Mouse (Mus musculus) neural tube, embryonic 15.5 days (tissue): ENCODE results near the gene Mxd3. TPM values are rescaled to one million over a fixed set of nuclear protein-coding genes. Genes with fewer than 3 reads are reported as not detected.

Source experiments
- ATAC-seq: fragments of 200-750 bp; cut with Nextera tagmentation; 2 replicates; pipeline ENCODE4 v1.8.0; 2017; ENCODE audit warnings: mild to moderate bottlenecking, moderate TSS enrichment, moderate library complexity; ENCODE audit not compliant: low FRiP score
- H3K27ac ChIP-seq: fragments of 300-500 bp; sonication (generic); replicated peaks from 2 replicates; pipeline ENCODE4 v1.5.1; 2015; ENCODE audit warnings: mild to moderate bottlenecking, inconsistent platforms
- H3K27me3 ChIP-seq: fragments of 300-500 bp; sonication (generic); replicated peaks from 2 replicates; pipeline ENCODE4 v1.6.1; 2015; ENCODE audit warnings: inconsistent platforms
- H3K36me3 ChIP-seq: fragments of 300-500 bp; sonication (generic); 2 replicates; pipeline ENCODE4 v1.6.1; 2015; ENCODE audit warnings: inconsistent platforms
- H3K4me1 ChIP-seq: fragments of 300-500 bp; sonication (generic); 2 replicates; pipeline ENCODE4 v1.6.1; 2015; ENCODE audit warnings: inconsistent platforms
- H3K4me2 ChIP-seq: fragments of 300-500 bp; sonication (generic); 2 replicates; pipeline ENCODE4 v1.6.1; 2015; ENCODE audit warnings: inconsistent platforms, mild to moderate bottlenecking, moderate library complexity
- H3K4me3 ChIP-seq: fragments of 300-500 bp; sonication (generic); replicated peaks from 2 replicates; pipeline ENCODE4 v1.5.1; 2015; ENCODE audit warnings: mild to moderate bottlenecking, inconsistent platforms
- H3K9ac ChIP-seq: fragments of 300-500 bp; sonication (generic); replicated peaks from 2 replicates; pipeline ENCODE4 v1.6.1; 2015; ENCODE audit warnings: mild to moderate bottlenecking, inconsistent platforms
- H3K9me3 ChIP-seq: fragments of 300-500 bp; sonication (generic); replicated peaks from 2 replicates; pipeline ENCODE4 v1.6.1; 2016; ENCODE audit warnings: inconsistent platforms
- WGBS: fragments of 180-500 bp; shearing (Covaris S2); methylation state at CpG from one replicate; pipeline ENCODE4 v1.1.7; 2015; ENCODE audit warnings: mixed read lengths; 5-methylcytosine and 5-hydroxymethylcytosine counted together
- polyA plus RNA-seq: library from polyadenylated mRNA; unstranded; fragments of >200 nt; fragmentation: Nextera tagmentation; extraction: Ambion mirVana; gene quantifications from 2 replicates; pipeline ENCODE4 v1.2.1, GENCODE M21; 2015

Gene Mxd3
- 9.3 and 11.4 TPM in 2 replicates for polyA plus RNA-seq

DNA sequence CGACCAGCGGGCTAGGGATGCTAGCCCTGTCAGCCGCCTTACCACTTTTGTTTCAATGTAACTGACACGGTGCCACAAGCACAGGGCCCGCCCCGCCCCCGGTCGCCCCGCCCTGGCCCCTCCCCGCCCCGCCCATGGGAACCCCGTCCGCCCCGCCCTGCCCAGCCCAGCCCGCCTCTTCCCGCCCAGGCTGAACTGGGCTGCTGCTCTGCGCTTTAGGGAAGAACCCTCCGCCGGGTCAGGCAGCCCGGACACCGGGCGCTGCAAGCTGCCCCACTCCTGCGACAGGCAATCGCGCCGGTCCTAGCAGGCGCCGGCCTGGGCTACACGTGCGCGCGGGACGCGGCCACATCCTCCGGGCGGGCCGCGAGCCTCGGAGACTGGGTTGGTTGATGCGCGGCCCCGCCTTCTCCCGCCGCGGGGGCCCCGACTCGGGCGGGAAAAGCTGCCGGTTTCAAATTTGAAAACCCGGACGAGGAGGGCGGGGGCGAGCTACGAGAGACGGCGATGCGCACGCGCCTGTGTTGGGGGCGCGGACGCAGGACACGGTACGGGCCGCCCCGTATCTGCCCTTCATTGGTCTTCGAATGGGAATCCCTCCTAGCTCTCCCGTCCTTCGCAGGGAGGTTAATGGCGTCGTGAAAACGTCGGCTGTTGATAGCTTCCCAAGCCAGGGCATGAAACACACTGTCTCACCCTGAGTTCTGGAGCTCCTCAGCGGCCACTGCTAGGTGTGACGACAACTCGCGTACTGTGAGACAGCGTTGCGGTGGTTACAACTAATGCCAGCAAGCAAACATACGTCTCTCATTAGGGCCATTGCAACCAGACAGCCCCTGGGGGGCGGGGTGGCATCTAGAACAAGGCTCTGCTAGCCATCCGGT, at the start of gene Mxd3:
Mxd3 (minus strand) TSS at position 141 of the 884 bp plus-strand sequence.
- ATAC-seq, result peak; percentile 85
- H3K27me3 ChIP-seq, result no peaks in the 10 kb centered on the region
- H3K36me3 ChIP-seq, result peaks cover 13% of the 10 kb centered on the region
- peak within 1 kb of the TSS; percentile 98 for H3K4me2 ChIP-seq
- H3K9ac ChIP-seq, result peak within 1 kb of the TSS; percentile 63
- H3K4me1 ChIP-seq, result peaks cover 37% of the 10 kb centered on the region
- WGBS, result under 1% methylated on average over 81 of the region's 82 CpGs
- H3K9me3 ChIP-seq, result no peaks in the 10 kb centered on the region
- peak within 1 kb of the TSS; percentile 82 for H3K27ac ChIP-seq
- H3K4me3 ChIP-seq, result peak within 1 kb of the TSS; percentile 83

GRCm38 (mm10) chr13:55378907-55379580, 49.4 kb upstream of the Mxd3 start:
- no peak overlapping the region; the same call in 1 of the 2 replicates for H3K4me2 ChIP-seq
- H3K27me3 ChIP-seq, result peaks cover 67% of the 10 kb centered on the region
- H3K4me1 ChIP-seq, result peaks cover 4% of the 10 kb centered on the region
- no peaks in the 10 kb centered on the region for H3K9me3 ChIP-seq
- no peak overlapping the region for H3K27ac ChIP-seq
- ATAC-seq, result no peak
- H3K36me3 ChIP-seq, result no peaks in the 10 kb centered on the region
- no peak overlapping the region for H3K9ac ChIP-seq
- no peak overlapping the region for H3K4me3 ChIP-seq
- 5% methylated on average over 32 of the region's 32 CpGs for WGBS

GRCm38 (mm10) chr13:55375877-55376276, 46.3 kb upstream of the Mxd3 start:
- Histone ChIP-seq H3K4me1 (peaks cover 4% of the 10 kb centered on the region), H3K9ac (no peak overlapping the region), H3K27ac (no peak overlapping the region), H3K27me3 (peaks cover 63% of the 10 kb centered on the region), H3K4me3 (no peak overlapping the region), H3K4me2 (no peak overlapping the region), H3K36me3 (no peaks in the 10 kb centered on the region), H3K9me3 (no peaks in the 10 kb centered on the region)
- ATAC-seq, result no peak
- 73% methylated on average over 2 of the region's 2 CpGs for WGBS

DNA sequence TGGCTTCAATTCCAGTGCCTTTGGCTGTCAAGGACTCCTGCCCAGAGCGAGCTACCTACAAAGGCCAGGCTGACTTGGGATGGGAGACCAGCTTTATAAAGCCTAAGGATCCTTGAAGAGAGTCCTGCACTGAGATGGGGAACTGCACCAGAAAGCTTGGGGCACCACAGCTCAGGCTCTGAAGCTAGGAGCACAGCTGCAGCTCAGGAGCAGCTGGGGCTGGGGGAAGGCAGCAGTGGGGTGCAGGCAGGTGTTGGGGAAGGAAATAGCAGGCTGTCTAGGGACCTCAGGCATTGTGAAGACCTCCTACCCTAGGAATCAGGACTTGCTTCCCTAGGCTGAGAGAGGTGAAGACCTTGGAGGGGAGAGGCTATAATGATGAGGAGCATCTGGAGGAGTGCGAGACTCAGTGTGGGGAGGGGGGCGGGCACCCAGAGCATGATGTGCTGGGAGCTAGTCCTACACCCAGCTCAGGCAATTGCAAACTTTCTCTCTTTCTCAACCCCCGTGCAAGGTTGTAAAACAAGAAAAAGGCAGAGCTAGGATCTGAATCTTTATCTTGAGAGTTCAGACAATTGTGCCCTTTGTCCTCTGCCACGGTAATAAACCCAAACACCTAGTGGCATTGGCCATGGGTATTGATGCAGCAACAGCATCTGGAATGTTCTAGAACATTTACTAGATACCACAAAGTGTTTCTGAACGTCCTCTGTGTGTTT, 44.7 kb upstream of the Mxd3 start:
- ATAC-seq, result no peak
- Histone ChIP-seq H3K27ac (no peak overlapping the region), H3K4me3 (no peak overlapping the region)

GRCm38 (mm10) chr13:55371740-55372139, 42.1 kb upstream of the Mxd3 start:
- H3K9ac ChIP-seq, result no peak overlapping the region
- WGBS, result 66% methylated on average over 5 of the region's 5 CpGs
- H3K9me3 ChIP-seq, result no peaks in the 10 kb centered on the region
- no peak overlapping the region for H3K27ac ChIP-seq
- no peak for ATAC-seq
- no peak overlapping the region for H3K4me3 ChIP-seq
- no peak overlapping the region for H3K4me2 ChIP-seq
- H3K4me1 ChIP-seq, result no peaks in the 10 kb centered on the region
- peaks cover 37% of the 10 kb centered on the region for H3K27me3 ChIP-seq
- H3K36me3 ChIP-seq, result no peaks in the 10 kb centered on the region

More for the DNA sequence above, 44.7 kb upstream of the Mxd3 start:
- 58% methylated on average over 6 of the region's 6 CpGs for WGBS
- no peaks in the 10 kb centered on the region for H3K9me3 ChIP-seq
- no peak overlapping the region for H3K4me2 ChIP-seq
- H3K9ac ChIP-seq, result no peak overlapping the region
- no peaks in the 10 kb centered on the region for H3K36me3 ChIP-seq
- peaks cover 3% of the 10 kb centered on the region for H3K4me1 ChIP-seq
- peaks cover 52% of the 10 kb centered on the region for H3K27me3 ChIP-seq

GRCm38 (mm10) chr13:55371007-55371681, 41.5 kb upstream of the Mxd3 start:
- Histone ChIP-seq H3K27ac (no peak overlapping the region), H3K4me1 (no peaks in the 10 kb centered on the region), H3K9ac (no peak overlapping the region), H3K36me3 (no peaks in the 10 kb centered on the region), H3K27me3 (peaks cover 37% of the 10 kb centered on the region), H3K4me3 (no peak overlapping the region), H3K9me3 (no peaks in the 10 kb centered on the region), H3K4me2 (no peak overlapping the region)
- ATAC-seq, result no peak
- 73% methylated on average over 8 of the region's 8 CpGs for WGBS

DNA sequence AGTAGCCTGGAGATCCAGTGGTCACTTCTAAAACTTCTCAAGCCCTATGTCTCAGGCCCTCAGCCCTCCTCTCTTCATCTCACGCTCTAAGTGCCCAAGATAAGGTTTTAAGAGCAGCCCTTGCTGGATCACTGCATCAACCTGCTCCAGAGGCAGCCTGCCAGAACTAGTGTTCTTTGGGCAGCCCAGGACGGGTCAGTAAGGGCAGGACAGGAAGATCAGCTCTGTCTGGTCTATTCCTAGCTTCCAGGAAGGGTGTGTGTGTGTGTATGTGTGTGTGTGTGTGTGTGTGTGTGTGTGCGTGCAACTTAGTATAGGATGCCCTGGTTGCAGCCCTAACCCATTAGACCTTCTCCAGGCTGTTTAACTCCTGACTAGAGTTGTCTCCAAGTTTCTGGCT, 40.6 kb upstream of the Mxd3 start:
- no peaks in the 10 kb centered on the region for H3K4me1 ChIP-seq
- no peak overlapping the region for H3K4me2 ChIP-seq
- H3K27ac ChIP-seq, result no peak overlapping the region
- H3K9ac ChIP-seq, result no peak overlapping the region
- no peak overlapping the region for H3K4me3 ChIP-seq
- peaks cover 33% of the 10 kb centered on the region for H3K27me3 ChIP-seq
- H3K9me3 ChIP-seq, result no peaks in the 10 kb centered on the region
- ATAC-seq, result no peak
- 62% methylated on average over 3 of the region's 3 CpGs for WGBS
- H3K36me3 ChIP-seq, result no peaks in the 10 kb centered on the region

- Histone ChIP-seq H3K4me2 (no peak within 1 kb of the TSS; the same call in 1 of the 2 replicates), H3K27ac (no peak within 1 kb of the TSS), H3K27me3 (peaks cover 35% of the 10 kb centered on the region), H3K4me3 (no peak within 1 kb of the TSS), H3K9me3 (no peaks in the 10 kb centered on the region), H3K4me1 (no peaks in the 10 kb centered on the region), H3K9ac (no peak within 1 kb of the TSS), H3K36me3 (no peaks in the 10 kb centered on the region)
- ATAC-seq, result no peak
- WGBS, result 65% methylated on average over 13 of the region's 13 CpGs
Measured at GRCm38 (mm10) chr13:55369531-55370114, 40.0 kb upstream of the Mxd3 start, which contains the start of gene Rgs14. Rgs14 (plus strand) TSS chr13:55369732.

DNA sequence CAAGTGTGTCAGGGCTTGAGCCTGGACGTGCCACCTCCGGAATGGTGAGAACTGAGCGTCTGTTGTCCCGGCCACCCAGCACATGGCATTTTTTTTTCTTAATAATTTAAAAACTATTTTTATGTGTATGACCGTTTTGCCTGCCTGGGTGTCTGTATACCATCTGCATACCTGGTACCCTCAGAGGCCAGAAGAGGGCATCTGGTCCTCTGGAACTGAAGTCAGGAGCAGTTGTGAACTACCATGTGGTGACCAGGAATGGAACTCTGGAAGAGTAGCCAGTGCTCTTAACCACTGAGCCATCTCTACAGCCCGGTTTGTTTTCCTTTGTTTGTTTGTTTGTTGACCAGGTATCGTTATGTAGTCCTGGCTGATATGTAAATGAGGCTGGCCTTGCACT, 38.8 kb upstream of the Mxd3 start:
- no peak for ATAC-seq
- H3K4me3 ChIP-seq, result no peak overlapping the region
- WGBS, result 81% methylated on average over 7 of the region's 7 CpGs

DNA sequence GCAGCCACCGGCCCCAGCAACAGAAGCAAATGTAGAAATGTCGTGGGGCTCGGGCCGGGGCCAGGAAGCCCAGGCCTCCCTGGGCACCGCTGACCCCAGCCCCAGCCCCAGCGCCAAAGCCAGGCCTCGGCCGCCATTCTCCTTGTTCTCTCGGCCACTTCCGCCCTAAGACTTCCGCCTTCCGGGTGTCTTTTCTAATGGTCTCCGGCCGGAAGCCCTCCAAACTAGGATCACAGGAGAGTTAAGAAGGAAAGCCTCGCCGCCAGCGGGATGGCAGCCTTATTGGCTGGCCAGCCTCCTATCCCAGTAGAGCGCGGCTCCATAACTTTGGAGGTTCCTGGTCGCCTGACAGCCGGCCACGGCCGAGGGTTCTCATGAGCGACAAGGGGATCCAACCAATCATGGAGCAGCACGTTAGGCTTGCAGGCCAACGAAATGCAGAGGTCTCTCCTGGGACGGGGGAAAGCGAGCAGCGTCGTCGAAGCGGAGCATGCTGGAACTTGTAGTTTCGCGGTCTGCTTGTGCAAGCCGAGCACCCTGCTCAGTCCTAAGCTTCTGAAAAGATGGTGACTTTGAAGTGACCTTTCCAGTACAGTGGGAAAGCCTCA, 32.9 kb upstream of the Mxd3 start, which contains the start of gene Lman2:
Lman2 (minus strand) TSS at position 331 of the 608 bp plus-strand sequence.
- H3K9ac ChIP-seq, result peak within 1 kb of the TSS; percentile 89
- H3K36me3 ChIP-seq, result peaks cover 19% of the 10 kb centered on the region
- ATAC-seq, result peak; percentile 99
- peak within 1 kb of the TSS; percentile 87 for H3K27ac ChIP-seq
- no peaks in the 10 kb centered on the region for H3K9me3 ChIP-seq
- H3K4me3 ChIP-seq, result peak within 1 kb of the TSS; percentile 98
- under 1% methylated on average over 35 of the region's 35 CpGs for WGBS
- H3K4me1 ChIP-seq, result peaks cover 37% of the 10 kb centered on the region
- H3K27me3 ChIP-seq, result peaks cover 12% of the 10 kb centered on the region
- peak within 1 kb of the TSS; percentile 90 for H3K4me2 ChIP-seq

More for the DNA sequence above, 38.8 kb upstream of the Mxd3 start:
- H3K36me3 ChIP-seq, result no peaks in the 10 kb centered on the region
- H3K4me1 ChIP-seq, result no peaks in the 10 kb centered on the region
- no peaks in the 10 kb centered on the region for H3K9me3 ChIP-seq
- peaks cover 25% of the 10 kb centered on the region for H3K27me3 ChIP-seq
- no peak overlapping the region for H3K9ac ChIP-seq
- no peak overlapping the region for H3K4me2 ChIP-seq
- no peak overlapping the region for H3K27ac ChIP-seq
